Comparison of ENCODE assay signal across 12 mouse cellular contexts in the genomic region with DNA sequence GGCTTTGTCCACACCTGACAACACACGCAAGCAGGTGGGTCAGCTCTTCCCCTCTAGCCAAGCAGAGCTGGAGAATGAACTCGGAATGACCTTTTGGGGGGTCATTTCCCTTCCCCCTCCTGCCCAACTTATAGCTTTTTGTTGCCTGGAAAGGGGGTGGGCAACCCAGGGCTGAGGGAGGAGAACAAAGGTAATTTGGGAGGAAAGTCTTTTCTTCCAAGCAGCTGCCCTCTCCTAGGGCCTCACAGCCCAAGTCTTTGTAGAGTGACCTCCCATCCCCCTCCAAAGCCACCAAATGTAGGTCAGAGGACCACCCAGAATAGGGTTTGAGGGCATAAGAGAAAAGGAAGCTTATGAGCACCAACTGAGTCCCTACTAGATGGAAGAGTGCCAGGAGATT. TPM values are rescaled to one million over a fixed set of nuclear protein-coding genes. Genes with fewer than 3 reads are reported as not detected.
DNase-seq lines count a peak whose midpoint lies in the region; ATAC-seq and TF ChIP-seq lines count a peak whose summit lies in the region.
"Had no signal": no experiment of that assay in that cellular context is flagged by ENCODE, and none has a peak within 500 bp of the region (broad histone marks: within the 10 kb centered on the region; RNA-seq: fewer than 3 reads in every experiment).

No protein-coding gene starts in this region.

- no peaks in the 10 kb centered on the region for H3K36me3 ChIP-seq in kidney, embryonic 15.5 days
- no peaks in the 10 kb centered on the region for H3K36me3 ChIP-seq in ES-E14 (ENCODE audit: control insufficient read depth, insufficient read depth, low read length, poor library complexity, severe bottlenecking)
- no peaks in the 10 kb centered on the region for H3K36me3 ChIP-seq in limb, embryonic 15.5 days

- peaks cover 36% of the 10 kb centered on the region for H3K4me1 ChIP-seq in kidney, embryonic 15.5 days
- peaks cover 26 to 49% of the 10 kb centered on the region in 2 experiments for H3K4me1 ChIP-seq in ES-E14 (ENCODE audit: control insufficient read depth in 2 of 2, insufficient read depth in 2 of 2, low read length in 2 of 2, poor library complexity in 1 of 2)
- H3K4me1 ChIP-seq in limb, embryonic 15.5 days, result peaks cover 64% of the 10 kb centered on the region

- ATAC-seq in kidney, embryonic 15.5 days (replicated peaks; ENCODE audit: low FRiP score), result no peak
- ATAC-seq in limb, embryonic 15.5 days (ENCODE audit: insufficient number of reproducible peaks, low FRiP score, low TSS enrichment, low read depth), result no peak

- H3K27me3 ChIP-seq in kidney, embryonic 15.5 days, result peaks cover 36% of the 10 kb centered on the region
- 0 out of 2 replicates have a peak, but pooled peaks cover 2% of the 10 kb centered on the region for H3K27me3 ChIP-seq in limb, embryonic 15.5 days

- 26% methylated on average over 2 of the region's 2 CpGs for WGBS in kidney, embryonic 15.5 days
- whole genome bisulfite sequencing in limb, embryonic 15.5 days, result 42% methylated on average over 2 of the region's 2 CpGs

- H3K9ac ChIP-seq in kidney, embryonic 15.5 days, result no peak overlapping the region
- peak overlapping the region; percentile 94 for H3K9ac ChIP-seq in ES-E14 (ENCODE audit: insufficient read depth, low read depth, low read length, poor library complexity, severe bottlenecking)
- H3K9ac ChIP-seq in limb, embryonic 15.5 days, result no peak overlapping the region

- no peak overlapping the region for H3K4me3 ChIP-seq in kidney, embryonic 15.5 days (replicated peaks)
- H3K4me3 ChIP-seq in ES-E14 (ENCODE audit: insufficient read depth in 1 of 2, low read depth in 1 of 2, low read length in 2 of 2, poor library complexity in 1 of 2, severe bottlenecking in 1 of 2), result peak overlapping the region; percentile 45 to 69; a peak in 3 of 4 replicates
- H3K4me3 ChIP-seq in limb, embryonic 15.5 days, result no peak overlapping the region

- in situ Hi-C loops in ES-E14 (cut with MboI; ENCODE audit: low sequenced_read_pairs in 2 of 2, unreplicated experiment in 2 of 2), result loop anchor here in 1 of 2 experiments (5.0 kb wide), 1 partner anchor 66 kb away; no protein-coding TSS in a partner anchor

- H3K4me2 ChIP-seq in kidney, embryonic 15.5 days, result 0 out of 2 replicates have a peak overlapping the region, but pooled peaks have one; percentile 53
- no peak overlapping the region for H3K4me2 ChIP-seq in limb, embryonic 15.5 days

- H3K9me3 ChIP-seq in kidney, embryonic 15.5 days (replicated peaks), result no peaks in the 10 kb centered on the region
- H3K9me3 ChIP-seq in ES-E14 (ENCODE audit: control insufficient read depth, insufficient read depth, low read depth, low read length), result no peaks in the 10 kb centered on the region
- no peaks in the 10 kb centered on the region for H3K9me3 ChIP-seq in limb, embryonic 15.5 days

- peak overlapping the region; percentile 67 for H3K27ac ChIP-seq in kidney, embryonic 15.5 days
- peak overlapping the region; percentile 99 for H3K27ac ChIP-seq in ES-E14 (ENCODE audit: insufficient read depth, low read depth, low read length, poor library complexity, severe bottlenecking)
- H3K27ac ChIP-seq in limb, embryonic 15.5 days, result peak overlapping the region; percentile 91

- no peak for DNase-seq in kidney, postnatal 25 days
- no peak for DNase-seq in ES-E14 (ENCODE audit: low read depth, low spot score)
- DNase-seq in embryo, embryonic 9.5 days (ENCODE audit: extremely low spot score), result peak; percentile 73
- no peak for DNase-seq in layer of hippocampus, adult 18-20 months (ENCODE audit: low spot score in 2 of 2)
- DNase-seq in urinary bladder, postnatal 36 days (ENCODE audit: low spot score in 2 of 2), result no peak
- DNase-seq in layer of hippocampus, postnatal 36 days, result no peak
- DNase-seq: cerebellum, adult 2 months; heart, postnatal 4 days; kidney, adult 9 months; thymus, adult 2 months had no signal

TF ChIP-seq in ES-E14, 5 proteins besides CTCF, POLR2A, EP300 and RAD21:
- TF ChIP-seq ZNF384 (IDR thresholded peaks at IDR 0.05; ENCODE audit: low read depth, low read length) (no peak), CHD2 (IDR thresholded peaks at IDR 0.05; ENCODE audit: low read depth, low read length) (0 out of 2 replicates have a peak, but pooled peaks have one; percentile 36)

RNA-seq across cellular contexts. Expression of gene Slc2a1, which starts 34.9 kb away (rescaled TPM):
- polyA plus RNA-seq in kidney, embryonic 15.5 days (2015; fragmentation: Nextera tagmentation; extraction: Ambion mirVana), result 78.5 and 91.6 TPM in 2 replicates
- 526 and 1,358 TPM in 2 replicates for total RNA-seq in ES-E14 (2012; rRNA removed)
- 179 and 208 TPM in 2 replicates for polyA plus RNA-seq in limb, embryonic 15.5 days (2015; fragmentation: Nextera tagmentation; extraction: Ambion mirVana)
- 10 to 100 TPM; 88.9 to 98.4 TPM for total RNA-seq in layer of hippocampus, adult 18-20 months (2021)
- total RNA-seq in layer of hippocampus, postnatal 36 days (2021), result 100 to 1,000 TPM in 1 of 2 experiments, 10 to 100 TPM in 1; 76.1 to 104 TPM

Comparison
In these comparisons a context has a peak if more than half of its experiments do, and no peak if none do; other contexts are left out.
1. H3K4me3 ChIP-seq: peak in ES-E14 (2 of 2); none in kidney, embryonic 15.5 days (single experiment) and limb, embryonic 15.5 days (single experiment).
2. Peak in every context shown above with its lines, with median percentiles within 50 percentile points of each other: H3K27ac ChIP-seq.